Mouse (Mus musculus): Measurements from ENCODE around the gene Spin1.

DNA sequence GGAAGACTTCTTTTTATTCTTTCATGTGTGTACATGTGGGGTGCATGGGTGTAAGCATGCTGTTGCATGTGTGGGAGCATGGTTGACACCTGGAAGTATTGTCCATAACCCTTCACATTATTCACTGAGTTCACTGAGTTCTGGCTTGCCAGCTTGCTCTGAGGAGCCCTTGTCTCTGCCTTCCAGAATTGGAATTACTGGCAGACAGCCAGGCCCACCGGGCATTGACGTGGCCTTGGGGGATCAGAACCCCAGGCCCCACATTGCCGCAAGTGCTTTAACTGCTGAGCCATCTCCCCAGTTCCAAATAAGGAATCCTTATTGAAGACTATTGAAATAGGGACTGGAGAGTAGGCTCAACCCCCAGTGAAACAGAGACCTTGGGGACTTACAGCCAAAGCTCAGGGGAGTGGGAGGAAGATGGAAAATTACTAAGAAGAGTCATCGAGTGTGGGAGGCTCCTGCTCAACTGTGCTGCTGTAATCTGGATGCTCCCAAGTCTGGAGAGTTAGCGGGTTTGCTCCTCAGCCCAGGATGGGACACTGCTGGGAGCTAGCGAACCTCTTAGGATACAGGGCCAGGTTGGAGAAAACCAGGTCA is 26.5 kb upstream of the Spin1 start:
- TF ChIP-seq CTCF (IDR thresholded peaks at IDR 0.05; ENCODE audit: low read depth, low read length) (no peak), POLR2A (IDR thresholded peaks at IDR 0.05; ENCODE audit: borderline replicate concordance, low read depth, low read length) (no peak)
